Mouse (Mus musculus) G1E (cell line): Measurements from ENCODE around the gene Tldc2.

ENCODE experiments used
- CTCF ChIP-seq: IDR thresholded peaks from 2 replicates; pipeline ENCODE4 v1.5.1; 2012; ENCODE audit warnings: low read depth, low read length, inconsistent platforms, mixed read lengths
- TAL1 ChIP-seq: conservative IDR thresholded peaks from 2 replicates; pipeline ENCODE4 v1.6.1; 2012; ENCODE audit warnings: low read depth, low read length, inconsistent platforms, mixed read lengths

DNA sequence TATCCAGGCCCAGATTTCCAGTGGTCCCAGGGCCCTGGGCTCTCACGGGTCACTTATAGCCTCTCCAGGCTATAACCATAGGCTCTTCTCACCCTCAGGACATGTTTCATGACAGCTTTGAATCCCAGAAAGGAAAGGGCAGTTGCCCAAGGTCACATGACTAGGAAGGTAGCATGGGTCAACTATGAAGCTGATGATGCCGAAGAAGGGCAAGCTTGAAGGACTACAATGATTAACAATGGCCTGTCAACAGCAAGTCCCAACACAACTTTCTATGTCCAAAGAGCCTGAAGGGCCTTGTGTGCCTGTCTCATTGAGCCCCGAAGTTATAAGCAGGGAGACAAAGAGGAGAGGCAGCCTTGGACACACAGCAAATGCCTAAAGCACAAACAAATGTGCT, 29.7 kb upstream of the Tldc2 start:
- TF ChIP-seq CTCF: no peak
- TF ChIP-seq TAL1: no peak
